Mouse (Mus musculus) embryonic facial prominence, embryonic 14.5 days (tissue): Measurements from ENCODE around the gene Gm9639. TPM values are rescaled to one million over a fixed set of nuclear protein-coding genes. Genes with fewer than 3 reads are reported as not detected.

ENCODE experiments used
- ATAC-seq: fragments of 200-750 bp; cut with Nextera tagmentation; 2 replicates; pipeline ENCODE4 v1.8.0; 2017; ENCODE audit warnings: low read depth, moderate number of reproducible peaks, moderate TSS enrichment
- DNase-seq: peaks from one replicate; pipeline ENCODE4 v3.0.0-alpha.2; 2015; ENCODE audit warnings: low spot score
- H3K27ac ChIP-seq: fragments of 300-500 bp; sonication (generic); replicated peaks from 2 replicates; pipeline ENCODE4 v1.5.1; 2014; ENCODE audit warnings: low read depth, mild to moderate bottlenecking, low read length, moderate library complexity
- H3K27me3 ChIP-seq: fragments of 300-500 bp; sonication (generic); replicated peaks from 2 replicates; pipeline ENCODE4 v1.6.1; 2014; ENCODE audit warnings: low read length; ENCODE audit not compliant: control insufficient read depth, insufficient read depth
- H3K36me3 ChIP-seq: fragments of 300-500 bp; sonication (generic); 2 replicates; pipeline ENCODE4 v1.6.1; 2014; ENCODE audit warnings: low read length, mixed read lengths; ENCODE audit not compliant: control insufficient read depth, insufficient read depth
- H3K4me1 ChIP-seq: fragments of 300-500 bp; sonication (generic); 2 replicates; pipeline ENCODE4 v1.6.1; 2014; ENCODE audit warnings: antibody characterized with exemption, low read length; ENCODE audit not compliant: control insufficient read depth, insufficient read depth
- H3K4me2 ChIP-seq: fragments of 300-500 bp; sonication (generic); 2 replicates; pipeline ENCODE4 v1.6.1; 2014; ENCODE audit warnings: low read depth, mild to moderate bottlenecking, low read length, moderate library complexity, mixed read lengths
- H3K4me3 ChIP-seq: fragments of 300-500 bp; sonication (generic); 2 replicates; pipeline ENCODE4 v1.5.1; 2014; ENCODE audit warnings: low read depth, mild to moderate bottlenecking, low read length
- H3K9ac ChIP-seq: fragments of 300-500 bp; sonication (generic); 2 replicates; pipeline ENCODE4 v1.6.1; 2014; ENCODE audit warnings: low read depth, mild to moderate bottlenecking, low read length, moderate library complexity, mixed read lengths
- H3K9me3 ChIP-seq: fragments of 300-500 bp; sonication (generic); 2 replicates; pipeline ENCODE4 v1.6.1; 2016; ENCODE audit warnings: low read length; ENCODE audit not compliant: control insufficient read depth
- WGBS: fragments of 180-500 bp; shearing (Covaris S2); extraction: QIAGEN DNeasy Blood & Tissue Kit; methylation state at CpG from one replicate; pipeline ENCODE4 v1.1.7; 2014; 5-methylcytosine and 5-hydroxymethylcytosine counted together
- polyA plus RNA-seq: library from polyadenylated mRNA; unstranded; fragments of >200 nt; fragmentation: Nextera tagmentation; extraction: Ambion mirVana; gene quantifications from 2 replicates; pipeline ENCODE4 v1.2.1, GENCODE M21; 2014

Gene Gm9639
- polyA plus RNA-seq: not detected in 2 replicates

GRCm38 (mm10) chr10:77794976-77795375 is at the start of gene Gm9639:
Gm9639 (minus strand) TSS chr10:77795076.
- no peaks in the 10 kb centered on the region for H3K27me3 ChIP-seq
- no peak within 1 kb of the TSS for H3K27ac ChIP-seq
- DNase-seq: no peak
- no peak within 1 kb of the TSS for H3K4me3 ChIP-seq
- no peak for ATAC-seq
- no peak within 1 kb of the TSS for H3K9ac ChIP-seq
- no peaks in the 10 kb centered on the region for H3K4me1 ChIP-seq
- H3K9me3 ChIP-seq: no peaks in the 10 kb centered on the region
- no peaks in the 10 kb centered on the region for H3K36me3 ChIP-seq
- 37% methylated on average over 2 of the region's 2 CpGs for WGBS
- H3K4me2 ChIP-seq: no peak within 1 kb of the TSS

DNA sequence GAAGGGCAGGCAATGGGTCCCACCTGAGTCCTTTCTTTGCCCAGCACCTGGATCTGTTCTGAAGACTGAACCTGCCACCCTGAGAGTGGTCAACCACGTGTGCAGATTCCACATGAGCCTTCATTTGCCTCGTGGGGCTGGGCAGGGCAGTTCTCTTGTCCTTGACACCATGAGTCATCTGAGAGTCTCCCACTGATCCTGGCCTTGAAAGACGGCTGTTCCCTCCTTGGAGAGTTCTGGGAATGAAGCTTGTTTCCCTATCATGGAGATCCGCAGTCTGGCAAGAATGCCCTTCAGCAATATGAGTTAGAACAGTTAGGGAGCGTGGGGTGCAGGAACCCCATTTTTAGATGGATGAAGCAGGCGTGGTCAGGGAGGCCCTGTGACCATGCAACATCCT is 44.1 kb upstream of the Gm9639 start:
- no peak for DNase-seq
- no peak for ATAC-seq
- H3K4me1 ChIP-seq: no peaks in the 10 kb centered on the region
- H3K36me3 ChIP-seq: no peaks in the 10 kb centered on the region
- no peak overlapping the region for H3K27ac ChIP-seq
- H3K4me2 ChIP-seq: no peak overlapping the region
- peaks cover 18% of the 10 kb centered on the region; the same call in 1 of the 2 replicates for H3K9me3 ChIP-seq
- H3K27me3 ChIP-seq: no peaks in the 10 kb centered on the region
- 70% methylated on average over 6 of the region's 6 CpGs for WGBS
- no peak overlapping the region for H3K9ac ChIP-seq
- no peak overlapping the region for H3K4me3 ChIP-seq

DNA sequence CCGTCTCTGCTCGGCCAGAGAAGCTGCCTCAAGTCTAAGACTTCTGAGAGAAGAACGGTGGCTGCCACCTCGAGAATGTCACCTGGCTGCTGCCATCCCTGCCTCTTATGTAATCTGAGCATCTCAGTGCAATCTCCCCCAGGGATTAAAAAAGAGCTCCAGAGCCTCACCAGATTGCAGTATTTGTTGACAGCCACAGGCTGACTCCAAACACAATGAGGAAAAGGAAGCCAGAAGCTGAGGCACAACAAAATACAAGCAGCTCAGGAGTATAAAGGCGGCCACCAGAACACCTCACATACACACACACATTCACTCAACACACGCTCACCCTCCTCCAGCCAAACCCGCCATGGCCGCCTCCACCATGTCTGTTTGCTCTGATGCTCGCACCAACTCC is 40.8 kb upstream of the Gm9639 start, which contains the start of gene Krtap10-10:
Krtap10-10 (plus strand) TSS at position 301 of the 400 bp plus-strand sequence.
- H3K4me3 ChIP-seq: no peak within 1 kb of the TSS
- H3K4me1 ChIP-seq: no peaks in the 10 kb centered on the region
- DNase-seq: peak; percentile 6
- H3K9ac ChIP-seq: no peak within 1 kb of the TSS
- H3K27ac ChIP-seq: no peak within 1 kb of the TSS
- H3K27me3 ChIP-seq: no peaks in the 10 kb centered on the region
- no peaks in the 10 kb centered on the region for H3K36me3 ChIP-seq
- ATAC-seq: no peak
- no peak within 1 kb of the TSS for H3K4me2 ChIP-seq
- H3K9me3 ChIP-seq: no peaks in the 10 kb centered on the region
- WGBS: 46% methylated on average over 8 of the region's 9 CpGs

- no peak within 1 kb of the TSS for H3K4me3 ChIP-seq
- no peak within 1 kb of the TSS for H3K9ac ChIP-seq
- no peak within 1 kb of the TSS for H3K4me2 ChIP-seq
- DNase-seq (no peak), ATAC-seq (no peak)
- no peaks in the 10 kb centered on the region for H3K4me1 ChIP-seq
- WGBS: 49% methylated on average over 3 of the region's 6 CpGs
- 0 out of 2 replicates have a peak, but pooled peaks cover 4% of the 10 kb centered on the region for H3K9me3 ChIP-seq
- H3K36me3 ChIP-seq: no peaks in the 10 kb centered on the region
- no peak within 1 kb of the TSS for H3K27ac ChIP-seq
- H3K27me3 ChIP-seq: no peaks in the 10 kb centered on the region
These were observed 32.1 kb upstream of the Gm9639 start, which contains the start of gene Krtap10-4 for GRCm38 (mm10) chr10:77826951-77827350. Krtap10-4 (minus strand) TSS chr10:77827095.

- ATAC-seq: no peak
- Histone ChIP-seq H3K27ac (no peak overlapping the region), H3K4me1 (no peaks in the 10 kb centered on the region), H3K27me3 (no peaks in the 10 kb centered on the region), H3K9me3 (0 out of 2 replicates have a peak, but pooled peaks cover 4% of the 10 kb centered on the region), H3K4me3 (no peak overlapping the region), H3K36me3 (no peaks in the 10 kb centered on the region), H3K4me2 (no peak overlapping the region), H3K9ac (no peak overlapping the region)
- 36% methylated on average over 4 of the region's 4 CpGs for WGBS
- DNase-seq: no peak
These were observed 24.3 kb upstream of the Gm9639 start for GRCm38 (mm10) chr10:77819203-77819602.

DNA sequence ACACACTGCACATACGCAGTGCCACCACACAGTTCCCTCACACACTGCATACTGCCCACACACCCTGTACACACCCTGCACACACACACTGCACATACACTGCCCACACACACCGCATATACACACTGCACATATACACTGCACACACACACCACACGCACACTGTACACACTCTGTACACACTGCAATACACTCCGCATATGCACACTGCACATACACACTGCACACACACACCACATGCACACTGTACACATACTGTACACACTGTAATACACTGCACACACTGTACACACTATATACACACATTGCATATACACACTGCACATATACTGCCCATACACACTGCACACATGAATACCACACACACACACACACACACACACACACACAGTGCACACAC is 23.6 kb upstream of the Gm9639 start:
- 96% methylated on average over 4 of the region's 4 CpGs for WGBS
- no peaks in the 10 kb centered on the region for H3K9me3 ChIP-seq
- no peak overlapping the region for H3K27ac ChIP-seq
- H3K9ac ChIP-seq: no peak overlapping the region
- H3K4me3 ChIP-seq: no peak overlapping the region
- no peaks in the 10 kb centered on the region for H3K27me3 ChIP-seq
- H3K36me3 ChIP-seq: no peaks in the 10 kb centered on the region
- no peaks in the 10 kb centered on the region for H3K4me1 ChIP-seq
- ATAC-seq: no peak
- no peak overlapping the region for H3K4me2 ChIP-seq
- no peak for DNase-seq

GRCm38 (mm10) chr10:77815514-77815913 is 20.6 kb upstream of the Gm9639 start:
- Histone ChIP-seq H3K4me2 (no peak overlapping the region), H3K9me3 (no peaks in the 10 kb centered on the region), H3K27me3 (no peaks in the 10 kb centered on the region), H3K4me1 (no peaks in the 10 kb centered on the region), H3K36me3 (no peaks in the 10 kb centered on the region), H3K9ac (no peak overlapping the region), H3K27ac (no peak overlapping the region), H3K4me3 (no peak overlapping the region)
- ATAC-seq (no peak), DNase-seq (no peak)
- 27% methylated on average over 5 of the region's 5 CpGs for WGBS

GRCm38 (mm10) chr10:77814382-77814781 is 19.5 kb upstream of the Gm9639 start, which contains the start of gene Gm2696:
Gm2696 (plus strand) TSS chr10:77814682.
- no peaks in the 10 kb centered on the region for H3K9me3 ChIP-seq
- H3K27me3 ChIP-seq: no peaks in the 10 kb centered on the region
- H3K4me3 ChIP-seq: no peak within 1 kb of the TSS
- H3K36me3 ChIP-seq: no peaks in the 10 kb centered on the region
- no peak within 1 kb of the TSS for H3K27ac ChIP-seq
- H3K9ac ChIP-seq: no peak within 1 kb of the TSS
- no peak for DNase-seq
- H3K4me2 ChIP-seq: no peak within 1 kb of the TSS
- WGBS: 39% methylated on average over 3 of the region's 4 CpGs
- no peak for ATAC-seq
- H3K4me1 ChIP-seq: no peaks in the 10 kb centered on the region

DNA sequence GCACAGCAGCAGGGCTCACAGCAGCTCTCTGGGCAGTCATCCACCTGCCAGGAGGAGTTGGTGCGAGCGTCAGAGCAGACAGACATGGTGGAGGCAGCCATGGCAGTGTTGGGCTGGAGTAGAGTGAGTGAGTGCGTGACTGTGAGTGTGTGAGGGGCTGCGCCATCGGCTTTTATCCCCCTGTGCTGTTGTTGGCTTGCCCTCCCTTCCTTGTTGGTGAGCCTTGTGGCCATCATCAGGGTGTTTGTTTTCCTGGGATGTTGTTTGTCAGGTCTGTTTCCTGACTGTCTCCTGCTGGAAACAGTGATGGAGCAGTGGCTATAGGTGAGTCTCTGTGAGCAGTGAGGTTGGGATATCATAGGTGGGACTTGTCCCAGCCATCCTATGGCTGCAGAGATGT is 16.9 kb upstream of the Gm9639 start, which contains the start of gene Gm9507:
Gm9507 (minus strand) TSS at position 101 of the 400 bp plus-strand sequence.
- no peaks in the 10 kb centered on the region for H3K9me3 ChIP-seq
- no peaks in the 10 kb centered on the region for H3K36me3 ChIP-seq
- ATAC-seq (no peak), DNase-seq (no peak)
- H3K4me1 ChIP-seq: no peaks in the 10 kb centered on the region
- H3K27me3 ChIP-seq: no peaks in the 10 kb centered on the region
- no peak within 1 kb of the TSS for H3K4me3 ChIP-seq
- no peak within 1 kb of the TSS for H3K9ac ChIP-seq
- WGBS: 50% methylated on average over 3 of the region's 5 CpGs
- no peak within 1 kb of the TSS for H3K4me2 ChIP-seq
- H3K27ac ChIP-seq: no peak within 1 kb of the TSS
